Mouse (Mus musculus): ENCODE measurements around the gene Kcnab1.
"Not testable (repeated sequence)": the region's sequence is repeated elsewhere in the genome, so short reads cannot be mapped to it uniquely, and the experiment has no call there.

Gene Kcnab1

DNA sequence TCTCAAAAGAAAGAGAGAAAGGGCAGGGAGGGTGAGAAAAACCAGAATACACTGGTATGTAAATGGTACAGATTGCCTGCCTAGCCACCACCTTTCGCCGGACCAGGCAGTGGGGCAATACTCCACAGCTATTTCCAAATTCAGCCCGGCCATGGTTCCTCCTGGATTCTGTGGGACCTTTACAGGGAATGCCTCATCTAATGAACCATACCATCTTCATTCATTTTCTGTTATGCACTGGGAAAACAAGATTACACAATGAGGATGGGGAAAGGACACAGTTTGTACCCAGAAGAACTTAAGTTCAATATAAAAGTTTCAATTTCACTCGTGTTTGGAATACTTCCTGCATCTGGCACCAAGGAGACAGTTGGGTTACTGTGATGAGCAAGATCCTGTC, 263.4 kb downstream of the Kcnab1 start:
- DNase-seq: no peak

DNA sequence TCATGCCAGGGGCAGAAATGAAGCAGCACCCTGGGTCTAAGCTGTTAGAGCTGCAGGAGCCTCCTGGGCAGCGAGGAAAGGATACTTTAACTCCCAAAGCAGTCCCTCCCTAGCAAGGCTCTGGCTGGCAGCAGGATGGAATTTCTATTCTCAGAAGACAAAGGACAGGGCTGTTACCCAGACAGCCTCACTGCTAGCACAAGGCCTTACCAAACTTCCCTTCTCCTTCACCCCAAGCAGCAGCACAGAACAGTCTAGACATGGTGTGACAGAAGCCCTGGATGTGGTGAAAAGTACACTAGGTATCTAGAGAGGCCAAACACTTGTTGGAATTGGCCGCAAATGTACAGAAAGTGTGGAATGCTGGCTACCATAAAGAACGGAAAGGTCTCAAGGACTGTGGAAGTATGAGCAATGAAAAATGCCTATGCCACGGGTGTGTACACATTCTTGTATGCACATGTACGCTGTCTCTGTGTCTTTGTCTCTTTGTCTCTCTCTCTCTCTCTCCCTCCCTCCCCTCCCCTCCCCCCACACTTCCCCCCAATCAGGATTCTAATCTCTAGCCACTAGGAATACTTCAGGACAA, 264.5 kb downstream of the Kcnab1 start:
- DNase-seq: no peak

DNA sequence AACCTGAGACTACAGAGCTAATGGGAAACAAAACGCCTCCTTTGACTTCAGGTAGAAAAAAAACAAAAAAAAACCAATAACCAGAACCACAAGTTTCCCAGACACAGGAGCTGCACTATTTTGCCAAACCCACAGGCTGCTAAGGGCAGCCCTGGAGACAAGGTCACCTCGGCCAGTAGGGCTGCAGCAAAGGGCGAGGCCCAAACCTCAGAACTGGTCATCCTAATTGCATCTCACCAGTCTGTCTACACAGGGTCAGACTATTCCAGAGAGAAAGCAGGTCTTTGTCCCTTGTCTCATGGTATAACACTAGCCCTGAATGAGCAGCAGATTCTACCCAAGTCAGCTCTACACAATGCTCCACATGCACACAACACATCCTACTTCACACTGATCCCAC, 265.5 kb downstream of the Kcnab1 start:
- no peak for DNase-seq

DNA sequence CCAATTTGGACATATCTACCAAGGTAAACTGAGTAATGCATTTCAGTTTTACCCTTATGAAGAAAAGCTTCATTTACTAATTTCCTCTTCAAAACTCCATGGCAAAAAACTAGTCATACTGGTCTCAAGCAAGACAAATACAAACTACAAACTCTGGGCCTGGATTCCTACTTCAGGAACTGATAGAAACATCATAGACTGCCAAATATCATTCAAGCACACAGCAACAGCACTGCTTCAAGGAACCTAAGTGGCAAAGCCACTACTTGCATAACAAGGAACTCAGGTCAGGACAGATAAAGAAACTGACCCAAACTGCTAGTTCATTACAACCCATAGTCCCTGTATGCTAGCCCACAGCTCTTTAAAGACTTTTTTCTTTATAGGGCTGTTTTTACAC, 269.5 kb downstream of the Kcnab1 start:
- DNase-seq: no peak

DNA sequence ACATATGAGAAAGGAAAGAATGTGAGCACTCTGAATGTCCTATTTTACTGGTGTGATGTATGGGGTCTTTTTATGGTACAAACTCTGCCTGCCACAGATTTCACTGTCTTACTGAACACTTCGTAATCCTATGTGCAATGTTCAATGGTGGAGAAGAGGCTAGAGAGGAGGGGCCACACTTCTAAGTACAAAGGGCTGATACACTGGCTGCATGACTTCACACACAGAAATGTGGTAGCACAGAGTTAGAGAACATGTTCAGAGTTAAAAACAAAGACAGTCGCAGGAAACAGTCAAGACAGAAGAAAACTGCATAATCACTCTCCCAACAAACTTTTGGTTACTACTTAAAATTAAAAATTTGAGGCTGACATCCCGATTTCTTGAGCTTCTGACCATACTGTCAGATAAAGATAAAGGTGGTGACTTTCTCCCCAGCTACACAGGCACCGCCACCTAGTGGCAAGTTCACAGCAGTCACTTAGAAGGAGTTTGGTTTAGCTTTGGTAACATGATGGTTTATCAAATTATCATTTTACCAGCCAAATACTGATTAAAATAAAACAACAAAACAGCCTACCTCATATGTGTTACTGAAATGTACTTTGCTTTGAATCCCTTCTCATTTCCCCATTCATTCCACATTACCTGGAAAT, 270.8 kb downstream of the Kcnab1 start:
- peak; percentile 75 for DNase-seq

DNA sequence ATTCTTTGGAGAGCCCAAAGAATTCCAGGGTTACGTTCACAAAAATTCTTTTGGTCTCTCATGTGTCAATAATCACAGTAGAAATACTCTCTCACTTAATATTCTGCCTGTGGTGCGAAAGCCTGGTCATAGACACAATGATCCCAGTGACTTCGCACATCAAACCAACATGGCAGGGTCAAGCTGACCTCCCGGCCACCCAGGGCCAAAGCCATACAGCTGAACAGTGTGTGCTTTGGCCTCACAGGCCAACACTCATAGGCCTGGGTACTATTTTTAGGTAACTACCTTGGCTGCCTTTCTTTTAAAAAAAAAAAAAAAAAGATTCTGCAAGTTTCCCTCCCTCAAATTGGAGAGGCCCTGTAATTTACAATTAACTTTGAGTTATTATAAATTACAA, 271.9 kb downstream of the Kcnab1 start:
- DNase-seq: no peak

DNA sequence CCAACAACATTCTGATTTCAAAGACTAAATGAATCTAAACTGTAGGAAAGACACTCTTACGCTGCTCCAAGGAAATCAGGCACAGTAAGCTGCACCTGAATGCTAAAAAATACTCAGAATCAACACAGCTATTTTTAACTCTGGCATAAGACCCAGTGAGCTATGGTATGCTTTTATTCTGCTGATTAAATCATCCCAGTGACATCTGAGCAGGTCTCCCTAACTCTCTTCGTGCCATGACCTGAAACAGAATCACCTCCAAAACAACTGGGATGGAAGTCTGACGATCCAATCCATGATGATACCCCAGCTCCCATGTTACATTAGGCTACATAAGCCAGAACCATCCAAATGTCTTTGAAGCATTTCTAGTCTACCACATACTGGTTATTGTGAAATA, 275.2 kb downstream of the Kcnab1 start:
- DNase-seq: no peak

DNA sequence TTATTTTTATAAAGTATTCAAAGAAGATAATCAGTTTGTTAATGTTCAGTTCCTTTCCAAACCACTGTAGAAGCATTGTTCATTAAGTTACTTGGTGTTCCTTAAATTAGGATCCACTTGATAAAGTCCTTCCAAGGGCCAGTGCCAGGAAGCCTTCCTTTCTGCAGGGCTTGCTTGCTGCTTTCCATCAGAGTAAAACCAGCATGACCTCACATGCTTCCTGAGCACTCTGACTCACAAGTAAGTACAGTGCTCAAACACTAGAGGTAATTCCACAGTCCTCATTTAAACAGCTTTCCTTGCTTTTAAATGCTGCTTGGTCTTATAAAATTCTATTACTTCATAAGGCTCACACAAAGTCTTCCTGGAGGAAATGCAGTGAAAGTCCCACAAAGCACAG, 276.6 kb downstream of the Kcnab1 start:
- no peak for DNase-seq

DNA sequence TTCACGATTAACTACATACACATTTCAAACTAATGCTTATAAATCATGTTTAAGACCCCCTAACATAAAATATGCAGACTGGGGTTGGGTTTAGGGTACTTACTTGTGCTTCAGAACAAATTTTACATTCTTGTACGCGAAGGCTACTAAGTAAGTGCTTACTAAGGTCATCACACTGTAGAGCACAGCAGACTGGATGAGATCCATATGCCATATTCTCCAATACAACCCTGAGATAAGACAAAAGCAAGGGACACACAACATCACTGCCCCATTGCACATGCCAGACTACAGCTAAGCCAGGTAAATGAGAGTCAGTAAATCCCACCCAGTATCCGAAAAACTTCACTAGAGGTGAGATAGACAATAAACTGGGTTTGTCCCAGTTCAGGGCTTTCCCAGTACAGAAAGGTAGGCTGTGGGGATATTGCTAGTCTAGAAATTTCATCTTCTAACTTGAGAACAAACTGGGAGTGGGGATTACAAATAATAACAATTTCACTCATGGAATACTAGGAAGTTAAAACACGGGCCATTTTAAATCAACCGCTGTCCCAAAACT, 282.1 kb downstream of the Kcnab1 start:
- DNase-seq: no peak

DNA sequence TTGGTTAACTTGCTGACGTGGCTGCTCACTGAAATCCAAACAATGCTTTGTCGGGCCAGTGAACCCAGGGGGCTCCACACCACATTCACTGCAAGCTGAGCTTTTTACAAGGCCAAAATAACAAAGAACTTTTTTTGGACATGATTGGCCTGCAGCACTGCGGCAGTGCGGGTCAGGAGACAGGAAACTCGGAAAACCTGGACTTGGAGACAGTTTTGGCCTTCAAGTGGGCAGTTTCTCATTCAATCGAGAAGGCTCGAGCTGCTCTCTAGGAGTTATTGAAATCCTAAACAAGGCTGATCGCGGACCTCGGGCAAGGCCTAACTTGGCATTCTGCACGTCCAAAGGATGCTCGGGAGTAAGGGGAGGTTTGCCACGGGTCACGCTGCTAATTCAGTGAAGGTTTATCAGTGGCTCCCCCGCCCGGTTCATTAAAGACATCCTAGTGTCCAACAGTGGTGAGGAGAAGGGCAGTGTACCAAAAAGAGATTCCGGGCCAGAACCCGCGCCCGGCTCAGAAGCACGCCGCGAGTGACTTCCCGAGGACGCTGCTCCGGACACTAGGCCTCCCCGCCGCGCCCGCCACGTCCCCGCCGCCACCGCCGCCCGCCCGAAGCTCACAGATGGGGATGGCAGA, 282.7 kb downstream of the Kcnab1 start:
- no peak for DNase-seq

DNA sequence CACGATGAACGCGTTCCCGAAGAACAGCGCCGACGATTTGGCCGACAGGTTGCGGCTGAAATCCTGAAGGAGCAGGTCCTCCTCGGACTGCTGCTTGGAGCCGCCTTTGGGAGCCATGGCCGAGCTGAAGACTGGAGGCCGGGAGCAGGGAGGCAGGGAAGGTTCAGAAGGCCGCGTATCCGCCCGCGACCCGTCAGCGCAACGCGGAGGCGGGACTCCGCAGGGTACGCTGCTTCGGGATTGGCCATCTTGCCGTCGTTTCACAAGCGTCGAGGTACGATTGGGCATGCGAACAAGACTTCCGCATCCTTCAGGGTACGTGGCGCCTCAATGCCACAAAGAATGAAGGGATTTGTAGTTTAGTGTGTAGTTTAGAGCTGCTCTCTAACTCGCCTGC, 283.2 kb downstream of the Kcnab1 start, which contains the start of gene Ssr3:
Gene Ssr3 (minus strand): TSS at position 203 of the 397 bp plus-strand sequence.
- peak; percentile 97 to 98 for DNase-seq

DNA sequence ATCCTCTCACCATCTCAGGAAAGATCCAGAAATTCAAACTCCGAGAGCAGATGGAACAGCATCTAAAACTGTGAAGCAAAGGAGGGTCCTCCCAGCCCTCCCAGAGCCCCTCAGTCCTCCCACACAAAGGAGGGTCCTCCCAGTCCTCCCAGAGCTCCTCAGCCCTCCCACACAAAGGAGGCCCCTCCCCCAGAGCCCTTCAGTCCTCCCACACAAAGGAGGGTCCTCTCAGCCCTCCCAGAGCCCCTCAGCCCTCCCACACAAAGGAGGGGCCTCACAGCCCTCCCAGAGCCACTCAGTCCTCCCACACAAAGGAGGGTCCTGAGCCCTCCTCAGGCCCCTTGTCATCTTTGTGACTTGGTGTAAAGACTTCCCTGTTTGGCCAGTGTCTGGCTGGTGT, 285.9 kb downstream of the Kcnab1 start:
- not testable (repeated sequence) for DNase-seq

DNA sequence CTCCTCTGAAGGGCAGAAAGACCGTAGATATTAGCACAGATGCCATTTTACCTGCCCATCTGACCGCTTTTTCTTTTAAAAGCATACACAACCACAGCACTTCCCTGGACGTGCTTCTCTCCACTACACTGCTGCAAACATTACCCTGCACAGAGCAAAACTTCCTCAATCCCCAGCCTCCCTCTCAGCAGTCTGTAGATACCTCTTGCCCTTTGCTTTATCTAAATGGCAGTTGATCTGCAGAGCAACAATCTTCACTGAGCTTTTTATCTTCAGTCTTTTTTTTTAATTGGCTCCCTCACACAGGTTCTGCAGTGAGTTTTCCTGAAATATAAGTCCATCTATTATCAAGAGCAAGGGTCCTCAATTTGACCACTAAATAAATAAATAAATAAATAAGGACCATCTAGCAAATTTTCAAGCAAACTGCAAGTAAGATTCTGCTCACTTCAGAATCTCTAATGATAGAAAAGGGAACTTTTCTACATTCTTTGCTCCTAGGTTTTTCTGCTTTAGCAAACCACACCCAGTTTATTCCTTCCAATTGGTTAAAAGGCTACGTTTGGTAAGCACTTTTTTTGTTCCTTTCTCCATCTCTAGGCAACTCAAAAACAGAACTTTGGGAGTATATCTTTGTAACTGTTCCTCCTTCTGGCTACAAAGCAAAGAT, 287.8 kb downstream of the Kcnab1 start:
- no peak for DNase-seq

DNA sequence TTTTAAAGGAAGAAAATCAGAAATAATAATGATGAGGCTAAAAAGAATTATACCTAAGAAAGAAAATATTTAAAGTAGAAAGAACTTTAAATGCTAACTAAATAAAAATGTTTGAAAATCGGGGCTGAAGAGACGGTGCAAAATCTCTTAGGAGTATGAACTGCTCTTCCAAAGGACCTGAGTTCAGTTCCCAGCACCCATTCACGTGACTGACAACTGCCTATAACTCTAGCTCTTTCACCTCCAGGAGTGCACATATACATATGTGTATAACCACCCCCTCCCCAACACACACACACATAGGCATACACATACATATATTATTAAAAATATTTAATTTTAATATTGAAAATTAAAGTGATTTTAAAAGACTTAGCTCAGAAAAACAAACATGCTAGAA, 288.4 kb downstream of the Kcnab1 start:
- DNase-seq: no peak

DNA sequence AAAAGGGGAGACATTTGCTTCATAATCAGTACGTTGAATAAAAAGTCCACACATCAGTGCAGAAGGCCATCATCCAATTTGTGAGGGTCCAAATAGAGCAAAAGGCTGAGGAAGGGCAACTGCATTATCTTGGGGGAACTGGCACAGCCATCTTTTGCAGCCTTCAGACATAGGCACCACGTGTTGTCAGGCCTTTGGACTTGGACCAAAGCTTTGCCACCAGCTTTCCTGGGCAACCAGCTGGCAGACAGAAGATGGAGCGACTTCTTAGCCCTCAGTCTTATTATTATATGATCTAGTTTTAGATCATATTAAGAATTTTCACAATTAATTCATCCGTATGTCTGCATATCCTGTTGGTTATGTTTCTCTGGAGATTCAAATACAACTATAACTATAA, 296.6 kb downstream of the Kcnab1 start:
- peak; percentile 62 to 64 for DNase-seq

DNA sequence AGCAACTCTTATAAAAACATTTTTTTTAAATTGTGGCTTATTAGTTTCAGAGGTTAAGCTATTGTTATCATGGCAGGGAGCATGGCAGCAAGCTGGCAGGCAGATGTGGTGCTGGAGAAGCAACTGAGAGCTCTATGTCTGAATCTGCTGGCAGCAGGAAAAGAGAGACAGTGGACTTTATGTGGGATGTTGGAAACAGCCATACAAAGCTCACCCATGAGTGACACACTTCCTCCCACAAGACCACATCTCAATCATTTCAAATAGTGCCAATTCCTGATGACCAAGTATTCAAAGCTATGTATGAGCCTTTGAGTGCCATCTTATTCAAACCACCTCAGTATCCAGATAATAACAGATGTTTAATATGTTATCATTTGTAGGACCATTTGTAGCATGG, 298.7 kb downstream of the Kcnab1 start:
- DNase-seq: no peak

DNA sequence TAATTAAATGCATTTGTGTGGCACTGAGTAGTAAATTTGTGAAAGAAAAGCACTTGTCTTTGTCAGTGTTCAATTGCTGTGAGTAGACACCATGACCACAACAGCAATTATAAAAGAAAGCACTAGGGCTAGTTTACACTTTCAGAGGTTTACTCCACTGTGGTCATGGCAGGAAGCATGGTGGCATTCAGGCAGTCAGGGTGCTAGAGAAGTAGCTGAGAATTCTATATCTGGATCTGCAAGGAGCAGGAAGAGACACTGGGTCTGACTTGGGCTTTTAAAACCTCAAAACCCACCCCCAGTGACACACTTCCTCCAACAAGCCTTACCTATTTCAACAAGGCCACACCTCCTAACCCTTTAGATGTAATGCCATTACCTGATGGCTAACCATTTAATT, 307.4 kb downstream of the Kcnab1 start:
- no peak for DNase-seq

DNA sequence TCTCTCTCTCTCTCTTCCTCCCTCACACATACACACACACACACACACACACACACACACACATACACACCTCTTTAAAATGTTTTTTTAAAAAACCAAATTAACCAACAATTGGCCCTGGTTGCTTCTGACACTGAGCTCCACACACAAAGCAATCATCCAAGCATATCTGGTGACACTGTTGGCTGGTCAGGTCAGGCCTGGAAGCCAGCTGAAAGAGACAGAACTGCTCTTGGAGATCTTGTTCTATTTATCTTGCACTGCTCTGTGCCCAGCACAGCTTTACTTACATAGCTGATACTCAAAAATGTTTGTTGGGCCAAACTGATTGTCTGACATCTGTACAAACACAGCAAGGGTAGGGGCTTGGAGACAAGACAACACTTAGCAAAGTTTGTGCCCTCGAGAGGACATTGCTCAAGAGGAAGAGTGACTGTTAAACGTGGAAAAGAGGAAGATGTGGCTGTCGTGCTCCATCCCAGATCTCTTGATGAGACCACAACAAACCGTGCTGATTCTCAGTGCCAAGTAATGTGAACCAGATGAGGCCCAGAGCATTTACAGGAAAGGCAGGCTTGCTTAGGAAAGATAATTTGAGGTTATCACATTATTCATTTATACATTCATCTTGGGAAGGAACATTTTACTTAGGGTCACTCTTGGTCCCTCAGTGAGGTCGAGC, 308.9 kb downstream of the Kcnab1 start:
- no peak for DNase-seq

DNA sequence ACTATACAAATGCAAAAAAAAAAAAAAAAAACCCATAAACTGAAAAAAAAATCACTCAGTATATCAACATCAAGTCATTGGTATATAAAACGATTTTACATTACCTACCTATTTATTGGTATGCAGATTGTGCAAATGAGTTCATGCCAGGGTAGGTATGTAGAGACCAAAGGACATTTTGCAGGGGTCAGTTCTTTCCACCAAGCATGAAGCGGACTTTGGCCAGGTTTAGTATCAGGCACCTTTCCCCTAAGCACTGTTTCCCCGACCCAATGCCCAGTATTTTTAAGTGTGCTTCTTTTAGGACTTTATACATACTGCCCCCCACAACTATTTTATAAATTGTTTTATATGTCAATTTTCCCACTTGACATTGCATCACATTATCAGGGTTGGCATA, 310.5 kb downstream of the Kcnab1 start:
- no peak for DNase-seq

Measured in cerebellum, postnatal 10 days (tissue).